Mouse (Mus musculus) ES-CJ7 (cell line): ENCODE data around the gene Eif4g1.
A peak's percentile ranks its signal among the peaks of the same experiment; 100 is the strongest.

ENCODE experiments used
- DNase-seq: peaks from one replicate; pipeline ENCODE4 v3.0.0; 2011; ENCODE audit warnings: low read depth, low spot score

Eif4g1 gene

GRCm38 (mm10) chr16:20725321-20725720 lies 57.2 kb downstream of the Eif4g1 start:
- no peak for DNase-seq

DNA sequence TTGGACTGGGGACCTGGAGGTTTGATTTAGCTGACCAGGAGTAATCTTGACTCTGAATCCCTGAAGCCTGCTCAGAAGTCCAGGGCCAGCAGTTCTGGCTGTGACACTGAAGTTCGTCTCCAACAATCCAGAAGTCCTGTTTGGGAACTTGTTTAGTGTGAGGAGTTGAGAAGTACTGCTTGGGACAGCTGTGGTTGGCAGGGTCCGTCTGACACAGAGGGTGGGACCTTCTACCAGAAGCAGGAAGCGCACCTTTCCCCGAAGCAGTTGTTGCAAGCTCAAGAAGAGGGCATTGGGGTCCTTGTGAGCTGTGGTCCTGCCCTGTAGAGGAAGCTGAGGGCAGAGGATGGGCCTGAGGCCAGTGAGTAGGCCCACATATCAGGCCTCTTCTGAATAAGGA lies 57.6 kb downstream of the Eif4g1 start:
- DNase-seq, result no peak

- no peak for DNase-seq
Measured at GRCm38 (mm10) chr16:20726384-20726783, 58.3 kb downstream of the Eif4g1 start.

GRCm38 (mm10) chr16:20730293-20730711 lies 62.2 kb downstream of the Eif4g1 start:
- DNase-seq, result peak; percentile 78

DNA sequence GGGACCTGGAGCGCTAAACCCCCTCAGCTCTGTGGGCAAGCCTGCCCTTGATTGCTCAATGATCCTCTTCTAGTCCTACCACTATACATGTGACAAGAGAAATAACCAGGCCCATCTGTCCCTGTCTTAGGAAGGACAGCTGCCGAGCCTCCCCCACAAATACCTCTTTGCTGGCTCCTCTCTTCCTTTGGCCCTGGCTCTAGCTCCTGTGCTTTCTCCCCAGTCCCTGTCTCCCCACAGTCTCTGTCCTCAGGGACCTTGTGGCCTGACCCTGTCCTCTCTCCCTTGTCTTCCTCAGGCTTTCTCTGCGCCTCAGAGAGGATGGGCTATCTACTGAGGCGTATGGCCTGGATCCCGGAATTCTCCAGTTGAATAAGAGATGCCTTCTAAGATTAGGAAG lies 63.6 kb downstream of the Eif4g1 start:
- no peak for DNase-seq

GRCm38 (mm10) chr16:20732251-20732924 lies 64.3 kb downstream of the Eif4g1 start:
- no peak for DNase-seq

DNA sequence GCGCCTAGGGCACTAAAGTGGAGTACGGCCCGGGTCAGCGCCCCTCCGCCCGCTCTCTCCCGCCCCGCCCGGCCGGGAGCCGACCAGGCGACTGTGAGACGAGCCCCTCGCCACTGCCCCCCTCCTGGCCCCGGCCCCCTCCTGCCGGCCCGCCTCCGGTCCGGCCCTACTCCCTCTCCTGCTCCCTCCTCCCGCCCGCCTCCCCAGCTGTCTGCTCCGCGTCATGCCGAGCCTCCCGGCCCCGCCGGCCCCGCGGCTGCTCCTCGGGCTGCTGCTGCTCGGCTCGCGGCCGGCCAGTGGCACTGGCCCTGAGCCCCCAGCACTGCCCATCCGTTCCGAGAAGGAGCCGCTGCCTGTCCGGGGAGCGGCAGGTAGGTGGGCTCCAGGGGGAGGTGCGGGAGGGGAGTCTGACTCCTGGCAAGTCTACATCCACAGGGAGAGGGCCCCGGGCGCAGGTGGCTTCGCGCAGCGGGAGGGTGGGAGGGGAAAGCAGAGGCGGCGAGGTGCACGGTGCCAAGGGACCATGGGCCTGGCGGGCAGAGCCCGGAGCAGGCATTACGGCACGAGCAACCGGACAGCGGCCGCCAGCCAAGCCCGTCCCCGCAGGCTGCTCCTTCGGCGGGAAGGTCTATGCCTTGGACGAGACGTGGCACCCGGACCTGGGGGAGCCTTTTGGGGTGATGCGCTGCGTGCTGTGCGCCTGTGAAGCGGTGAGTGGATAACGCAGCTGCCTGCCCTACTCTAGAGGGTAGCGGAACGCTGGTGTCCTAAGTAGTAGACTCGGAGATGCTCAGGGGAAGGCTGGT lies 65.0 kb downstream of the Eif4g1 start, which contains the start of gene Chrd:
Gene Chrd, plus strand, starts transcription at position 203 of the 806 bp plus-strand sequence.
- DNase-seq, result no peak

DNA sequence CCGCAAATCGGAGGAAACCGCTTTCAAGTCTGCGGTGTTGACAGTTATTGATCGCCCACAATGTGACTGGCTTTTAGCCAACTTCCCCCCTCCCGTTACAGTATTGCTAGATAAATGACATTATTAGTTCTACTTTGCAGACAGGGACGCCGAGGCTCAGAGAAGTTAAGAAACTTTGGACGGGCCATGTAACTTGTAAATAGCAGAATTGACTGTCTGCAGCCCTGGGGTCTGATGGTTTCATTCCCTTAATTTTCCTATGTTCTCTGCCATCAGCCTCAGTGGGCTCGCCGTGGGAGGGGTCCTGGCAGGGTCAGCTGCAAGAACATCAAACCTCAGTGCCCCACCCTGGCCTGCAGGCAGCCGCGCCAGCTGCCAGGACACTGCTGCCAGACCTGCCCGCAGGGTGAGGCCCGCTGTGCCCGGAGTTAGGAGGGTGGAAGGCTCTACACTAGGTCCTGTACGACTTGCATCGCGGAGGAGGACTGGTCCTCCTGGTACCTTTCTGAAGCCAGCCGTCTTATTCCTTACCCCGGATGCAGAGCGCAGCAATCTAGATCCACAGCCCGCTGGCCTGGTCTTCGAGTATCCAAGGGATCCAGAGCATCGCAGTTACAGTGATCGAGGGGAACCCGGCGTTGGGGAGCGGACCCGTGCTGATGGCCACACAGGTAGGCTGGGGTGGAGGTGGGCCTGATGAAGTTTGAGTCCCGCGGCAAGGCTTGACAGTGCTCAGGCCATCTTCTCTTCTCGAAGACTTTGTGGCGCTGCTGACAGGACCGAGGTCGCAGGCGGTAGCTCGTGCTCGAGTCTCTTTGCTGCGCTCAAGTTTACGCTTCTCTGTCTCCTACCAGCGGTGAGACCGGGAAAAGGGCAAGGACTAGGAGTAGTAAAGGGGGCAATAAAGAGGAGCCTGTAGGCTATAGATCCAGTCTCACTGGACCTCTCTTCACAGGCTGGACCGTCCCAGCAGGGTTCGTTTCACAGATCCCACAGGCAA lies 65.9 kb downstream of the Eif4g1 start, which contains the start of gene Thpo:
Gene Thpo, minus strand, starts transcription at position 781 of the 1,000 bp plus-strand sequence.
- no peak for DNase-seq

GRCm38 (mm10) chr16:20735651-20736050 lies 67.5 kb downstream of the Eif4g1 start:
- no peak for DNase-seq

- no peak for DNase-seq
Measured at GRCm38 (mm10) chr16:20736168-20736567, 68.1 kb downstream of the Eif4g1 start.

DNA sequence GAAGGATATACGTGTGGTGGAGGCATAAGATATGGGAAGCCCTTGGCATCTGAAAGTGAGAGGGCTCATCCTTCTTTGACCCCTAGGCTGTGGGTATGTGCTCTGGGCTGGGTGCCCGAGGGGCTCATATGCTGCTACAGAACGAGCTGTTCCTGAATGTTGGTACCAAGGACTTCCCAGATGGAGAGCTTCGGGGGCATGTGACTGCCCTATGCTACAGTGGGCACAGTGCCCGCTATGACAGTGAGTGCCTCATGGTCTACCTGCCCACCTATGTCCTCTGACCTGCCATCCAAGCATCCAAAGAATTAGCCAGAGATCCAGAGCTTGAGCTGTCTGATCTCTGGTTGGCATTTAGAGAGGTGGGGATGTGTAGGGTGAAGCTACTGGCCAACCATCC lies 68.7 kb downstream of the Eif4g1 start:
- no peak for DNase-seq

DNA sequence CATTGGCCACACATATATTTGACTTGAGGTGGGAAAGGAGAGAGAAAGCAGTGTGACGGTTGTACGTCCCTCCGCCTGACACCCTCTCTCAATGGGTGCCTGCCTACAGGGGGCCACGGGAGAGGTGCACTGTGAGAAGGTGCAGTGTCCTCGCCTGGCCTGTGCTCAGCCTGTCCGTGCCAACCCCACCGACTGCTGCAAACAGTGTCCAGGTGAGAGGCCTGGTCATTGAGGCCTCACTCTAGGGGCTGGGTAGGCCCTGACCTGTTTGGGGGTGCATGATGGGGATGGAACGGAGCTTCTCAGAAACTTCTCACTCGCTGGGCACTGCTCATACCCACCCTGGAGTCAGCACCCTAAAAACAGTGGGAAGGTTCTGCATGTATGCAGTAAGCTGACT lies 71.7 kb downstream of the Eif4g1 start:
- DNase-seq, result no peak
